Mouse (Mus musculus) liver, embryonic 14.5 days (tissue): ENCODE measurements at regions not wholly inside any gene's neighbourhood (a gene's known extent, or its start where the extent isn't known, plus 50 kb on each side); places are given as distances from the start of the nearest gene placed in this dataset.

Experiments
- ATAC-seq: fragments of 200-750 bp; cut with Nextera tagmentation; 2 replicates; pipeline ENCODE4 v1.8.0; 2017; ENCODE audit warnings: moderate number of reproducible peaks, mild to moderate bottlenecking, moderate library complexity; ENCODE audit not compliant: insufficient read depth
- DNase-seq, 3 experiments: peaks; one replicate each; pipeline ENCODE4 v3.0.0-alpha.2; 2012 to 2013; ENCODE audit warnings: low read depth in 3 of 3, low spot score in 3 of 3
- H3K27ac ChIP-seq: fragments of 300-500 bp; sonication (generic); 2 replicates; pipeline ENCODE4 v1.5.1; 2014; ENCODE audit warnings: moderate library complexity, mild to moderate bottlenecking, control low read depth, inconsistent platforms
- H3K27me3 ChIP-seq: fragments of 300-500 bp; sonication (generic); 2 replicates; pipeline ENCODE4 v1.6.1; 2014; ENCODE audit warnings: mild to moderate bottlenecking, low read length, moderate library complexity; ENCODE audit not compliant: control insufficient read depth, insufficient read depth
- H3K36me3 ChIP-seq: fragments of 300-500 bp; sonication (generic); replicated peaks from 2 replicates; pipeline ENCODE4 v1.6.1; 2014; ENCODE audit warnings: low read depth; ENCODE audit not compliant: control insufficient read depth, insufficient read depth
- H3K4me1 ChIP-seq, 2 experiments: fragments of 200-500 bp in 1 of 2; fragments of 300-500 bp in 1 of 2; sonication (generic) in 1 of 2; replicated peaks; 2 replicates each; pipeline ENCODE4 v1.6.1; 2012 to 2014; ENCODE audit warnings: antibody characterized with exemption in 1 of 2, inconsistent platforms in 1 of 2, low read length in 1 of 2; ENCODE audit not compliant: control insufficient read depth in 2 of 2, insufficient read depth in 2 of 2
- H3K4me2 ChIP-seq: fragments of 300-500 bp; sonication (generic); 2 replicates; pipeline ENCODE4 v1.6.1; 2014; ENCODE audit warnings: low read depth, mild to moderate bottlenecking, control low read depth, moderate library complexity
- H3K4me3 ChIP-seq, 2 experiments: fragments of 200-500 bp in 1 of 2; fragments of 300-500 bp in 1 of 2; sonication (generic) in 1 of 2; 2 replicates each; pipeline ENCODE4 v1.5.1; 2012 to 2014; ENCODE audit warnings: low read depth in 2 of 2, low read length in 2 of 2, mild to moderate bottlenecking in 2 of 2, control low read depth in 1 of 2, inconsistent platforms in 1 of 2, moderate library complexity in 1 of 2; ENCODE audit not compliant: insufficient read depth in 1 of 2
- H3K9ac ChIP-seq: fragments of 300-500 bp; sonication (generic); replicated peaks from 2 replicates; pipeline ENCODE4 v1.6.1; 2014; ENCODE audit warnings: mild to moderate bottlenecking, control low read depth, moderate library complexity
- H3K9me3 ChIP-seq: fragments of 300-500 bp; sonication (generic); 2 replicates; pipeline ENCODE4 v1.6.1; 2016; ENCODE audit warnings: low read length, mixed read lengths; ENCODE audit not compliant: control insufficient read depth
- CTCF ChIP-seq: IDR thresholded peaks from 2 replicates; pipeline ENCODE4 v1.5.1; 2016; ENCODE audit warnings: antibody characterized with exemption, low read depth, control low read depth
- EP300 ChIP-seq: IDR thresholded peaks from 2 replicates; pipeline ENCODE4 v1.6.1; 2016; ENCODE audit warnings: antibody characterized with exemption, low read depth
- WGBS: fragments of 180-500 bp; shearing (Covaris S2); extraction: QIAGEN DNeasy Blood & Tissue Kit; methylation state at CpG from one replicate; pipeline ENCODE4 v1.1.7; 2014; ENCODE audit not compliant: insufficient replicate concordance; 5-methylcytosine and 5-hydroxymethylcytosine counted together

- WGBS: 73% methylated on average over 2 of the region's 2 CpGs
- TF ChIP-seq CTCF (no peak), EP300 (no peak)
- ATAC-seq: no peak
- no peak overlapping the region for H3K9ac ChIP-seq
- no peak overlapping the region for H3K27ac ChIP-seq
- no peaks in the 10 kb centered on the region for H3K9me3 ChIP-seq
- no peak overlapping the region for H3K4me3 ChIP-seq
- H3K36me3 ChIP-seq: no peaks in the 10 kb centered on the region
- H3K4me1 ChIP-seq: peaks cover 0 to 2% of the 10 kb centered on the region in 2 experiments; a peak in 1 of 4 replicates
- no peak overlapping the region for H3K4me2 ChIP-seq
- no peak for DNase-seq
- H3K27me3 ChIP-seq: no peaks in the 10 kb centered on the region
These were observed 166.7 kb downstream of the Calcrl start for GRCm38 (mm10) chr2:84258339-84259006.

GRCm38 (mm10) chr2:84259222-84259621, 166.0 kb downstream of the Calcrl start:
- TF ChIP-seq EP300: no peak
- no peak for TF ChIP-seq CTCF
- 67% methylated on average over 1 of the region's 1 CpGs for WGBS
- no peak for DNase-seq

GRCm38 (mm10) chr2:84260701-84261100, 164.5 kb downstream of the Calcrl start:
- Histone ChIP-seq H3K27me3 (no peaks in the 10 kb centered on the region), H3K4me1 (peaks cover 0 to 2% of the 10 kb centered on the region in 2 experiments; a peak in 1 of 4 replicates), H3K9ac (no peak overlapping the region), H3K36me3 (no peaks in the 10 kb centered on the region), H3K4me3 (no peak overlapping the region), H3K4me2 (no peak overlapping the region), H3K27ac (no peak overlapping the region), H3K9me3 (no peaks in the 10 kb centered on the region)
- TF ChIP-seq EP300 (no peak), CTCF (no peak)
- no peak for DNase-seq
- no peak for ATAC-seq
- WGBS: 65% methylated on average over 4 of the region's 4 CpGs

More at GRCm38 (mm10) chr2:84259222-84259621, 166.0 kb downstream of the Calcrl start:
- Histone ChIP-seq H3K9ac (no peak overlapping the region), H3K4me2 (no peak overlapping the region), H3K27ac (no peak overlapping the region), H3K4me3 (no peak overlapping the region), H3K9me3 (no peaks in the 10 kb centered on the region), H3K27me3 (no peaks in the 10 kb centered on the region), H3K36me3 (no peaks in the 10 kb centered on the region), H3K4me1 (peaks cover 0 to 2% of the 10 kb centered on the region in 2 experiments; a peak in 1 of 4 replicates)
- no peak for ATAC-seq

- Histone ChIP-seq H3K27ac (no peak overlapping the region), H3K4me2 (no peak overlapping the region), H3K4me1 (peaks cover 0 to 2% of the 10 kb centered on the region in 2 experiments; a peak in 1 of 4 replicates), H3K4me3 (no peak overlapping the region), H3K9me3 (no peaks in the 10 kb centered on the region), H3K36me3 (no peaks in the 10 kb centered on the region), H3K9ac (no peak overlapping the region), H3K27me3 (no peaks in the 10 kb centered on the region)
- ATAC-seq (no peak), DNase-seq (no peak)
- 78% methylated on average over 5 of the region's 5 CpGs for WGBS
- TF ChIP-seq EP300 (no peak), CTCF (no peak)
These were observed 163.7 kb downstream of the Calcrl start for GRCm38 (mm10) chr2:84261481-84261880.

- peaks cover 0 to 2% of the 10 kb centered on the region in 2 experiments; a peak in 1 of 4 replicates for H3K4me1 ChIP-seq
- TF ChIP-seq EP300 (no peak), CTCF (no peak)
- DNase-seq (no peak), ATAC-seq (no peak)
- no peak overlapping the region for H3K4me3 ChIP-seq
- no peaks in the 10 kb centered on the region for H3K27me3 ChIP-seq
- H3K27ac ChIP-seq: no peak overlapping the region
- no peaks in the 10 kb centered on the region for H3K36me3 ChIP-seq
- WGBS: 39% methylated on average over 2 of the region's 2 CpGs
- H3K9me3 ChIP-seq: no peaks in the 10 kb centered on the region
- no peak overlapping the region for H3K9ac ChIP-seq
- no peak overlapping the region for H3K4me2 ChIP-seq
These were observed 160.7 kb downstream of the Calcrl start for GRCm38 (mm10) chr2:84264485-84264884.
